Mouse (Mus musculus) ZHBTc4 (cell line): ENCODE measurements around the gene Zfp281.

ENCODE experiments used
- DNase-seq: peaks from one replicate; pipeline ENCODE4 v3.0.0-alpha.2; 2011; ENCODE audit warnings: low read depth, low spot score

Zfp281 gene

DNA sequence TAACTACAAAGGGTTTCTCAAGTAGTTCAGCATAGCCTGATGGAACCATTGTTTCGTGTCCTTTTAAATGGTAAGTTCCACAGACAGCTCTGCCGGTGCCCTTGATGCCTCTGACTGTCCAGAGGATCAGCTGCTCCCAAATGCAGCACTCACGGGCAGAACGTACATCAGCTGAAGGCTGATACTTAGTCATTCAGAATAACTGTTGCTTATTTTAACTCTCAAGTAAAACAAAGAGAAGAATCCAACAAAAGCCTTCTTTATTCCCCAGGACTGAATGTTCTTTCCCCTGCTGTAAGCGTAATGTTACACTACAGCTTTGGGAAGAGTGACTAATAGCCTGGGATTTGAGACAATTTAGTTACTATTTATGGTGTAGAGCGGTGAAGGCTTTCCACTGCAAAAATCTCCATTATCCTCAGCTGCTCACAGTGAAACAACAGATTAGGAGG lies 11.4 kb upstream of the Zfp281 start:
- DNase-seq, result peak; percentile 96

DNA sequence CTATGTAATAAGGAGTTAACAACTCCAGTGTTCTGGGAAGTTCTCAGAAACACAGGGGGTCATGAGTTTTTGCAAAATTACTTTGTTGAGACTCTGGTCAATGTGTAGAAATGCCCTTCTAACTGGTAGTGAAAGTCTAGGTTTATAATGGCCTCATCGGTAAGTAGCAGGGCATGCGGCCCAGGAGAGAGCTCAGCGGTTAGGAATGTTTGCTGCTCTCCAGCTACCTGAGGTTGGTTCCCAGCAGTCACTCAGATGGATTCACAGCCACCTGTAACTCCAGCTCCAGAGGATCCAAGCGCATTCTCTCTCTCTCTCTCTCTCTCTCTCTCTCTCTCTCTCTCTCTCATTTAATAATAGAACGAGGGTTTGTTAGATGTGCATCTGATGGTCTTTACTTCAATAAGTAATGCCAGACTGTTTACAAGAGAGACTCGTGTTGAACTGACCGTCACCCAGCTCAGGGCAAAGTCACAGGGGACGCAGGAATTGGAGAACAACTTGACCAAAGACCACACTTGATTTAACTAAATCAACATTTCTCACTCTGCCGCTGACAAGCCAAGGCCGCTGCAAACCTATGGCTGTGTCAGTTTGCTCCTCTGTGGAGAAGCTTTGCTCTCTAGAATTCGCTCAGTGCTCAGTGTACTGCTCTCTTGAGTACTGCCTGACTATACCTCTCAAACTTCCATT lies 9.8 kb upstream of the Zfp281 start:
- no peak for DNase-seq

DNA sequence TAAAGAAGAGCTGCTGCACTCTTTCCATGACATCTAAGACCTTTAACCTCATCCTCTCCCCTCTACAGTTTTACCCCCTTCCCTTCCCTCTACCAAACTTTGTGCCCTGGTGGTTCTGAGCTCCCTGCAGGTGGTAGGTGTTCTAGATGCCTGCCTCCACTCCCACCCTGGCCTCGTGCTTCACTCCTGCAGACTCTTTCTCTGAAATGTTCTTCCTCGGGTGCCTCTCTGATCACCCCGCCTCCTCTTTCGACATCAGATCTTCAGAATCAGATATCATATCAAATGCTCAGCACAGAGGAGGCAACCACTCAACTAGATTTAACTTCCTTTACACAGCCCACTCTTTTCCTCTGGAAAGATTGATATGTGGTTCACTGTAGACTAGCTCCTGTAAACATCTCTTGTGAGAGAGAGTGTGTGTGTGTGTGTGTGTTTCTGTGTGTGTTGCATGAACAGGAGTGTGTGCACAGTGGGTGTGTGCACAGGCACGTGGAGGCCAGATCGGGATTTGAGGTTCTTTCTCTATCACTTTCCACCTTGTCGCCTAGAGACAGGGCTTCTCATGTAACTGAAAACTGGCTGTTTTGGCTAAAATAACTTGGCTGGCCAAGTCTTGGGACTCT lies 7.4 kb upstream of the Zfp281 start:
- DNase-seq, result no peak

DNA sequence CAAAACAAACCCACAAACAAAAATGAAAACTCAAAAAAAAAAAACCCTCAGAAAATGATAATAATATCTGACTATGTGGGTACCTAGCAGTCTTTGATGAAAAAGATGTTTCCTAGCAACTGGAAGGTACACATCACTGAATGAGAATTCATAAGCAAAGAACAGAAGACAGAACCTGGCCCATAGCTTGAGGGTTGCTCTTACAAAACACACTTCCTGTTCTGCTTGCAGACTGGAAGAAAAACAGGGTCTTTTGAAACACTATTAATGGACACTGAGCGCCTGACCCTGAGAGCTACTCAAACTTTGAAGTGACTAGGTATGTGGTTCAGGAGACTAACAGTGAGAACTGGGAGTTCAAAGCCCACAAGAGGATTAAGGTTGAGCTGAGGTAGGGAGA lies 6.1 kb upstream of the Zfp281 start:
- no peak for DNase-seq

DNA sequence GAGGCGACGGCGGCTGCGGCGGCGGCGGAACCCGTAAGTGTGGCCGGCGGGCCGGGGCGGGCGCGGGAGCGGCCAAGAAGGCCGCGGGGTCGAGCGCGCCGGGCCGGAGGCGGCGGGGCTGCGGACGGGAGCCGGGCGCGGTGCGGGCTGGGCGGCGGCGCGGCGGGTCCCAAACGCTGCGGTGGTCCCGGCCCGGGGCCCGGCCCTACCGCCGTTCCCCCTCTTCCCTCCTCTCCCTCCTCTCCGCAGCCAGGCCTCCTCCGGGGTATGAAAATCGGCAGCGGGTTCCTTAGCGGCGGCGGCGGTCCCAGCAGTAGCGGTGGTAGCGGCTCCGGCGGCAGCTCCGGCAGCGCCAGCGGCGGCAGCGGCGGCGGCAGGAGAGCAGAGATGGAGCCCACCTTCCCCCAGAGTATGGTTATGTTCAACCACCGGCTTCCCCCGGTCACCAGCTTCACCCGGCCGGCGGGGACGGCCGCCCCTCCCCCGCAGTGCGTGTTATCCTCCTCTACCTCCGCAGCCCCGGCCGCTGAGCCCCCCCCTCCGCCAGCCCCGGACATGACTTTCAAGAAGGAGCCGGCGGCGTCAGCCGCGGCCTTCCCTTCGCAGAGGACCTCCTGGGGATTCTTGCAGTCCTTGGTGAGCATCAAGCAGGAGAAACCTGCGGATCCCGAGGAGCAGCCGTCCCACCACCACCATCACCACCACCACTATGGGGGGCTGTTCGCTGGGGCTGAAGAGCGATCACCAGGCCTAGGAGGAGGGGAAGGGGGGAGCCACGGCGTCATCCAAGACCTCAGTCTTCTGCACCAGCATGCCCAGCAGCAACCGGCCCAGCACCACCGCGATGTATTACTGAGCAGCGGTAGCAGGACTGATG lies 556 bp downstream of the Zfp281 start:
- peak; percentile 64 for DNase-seq

DNA sequence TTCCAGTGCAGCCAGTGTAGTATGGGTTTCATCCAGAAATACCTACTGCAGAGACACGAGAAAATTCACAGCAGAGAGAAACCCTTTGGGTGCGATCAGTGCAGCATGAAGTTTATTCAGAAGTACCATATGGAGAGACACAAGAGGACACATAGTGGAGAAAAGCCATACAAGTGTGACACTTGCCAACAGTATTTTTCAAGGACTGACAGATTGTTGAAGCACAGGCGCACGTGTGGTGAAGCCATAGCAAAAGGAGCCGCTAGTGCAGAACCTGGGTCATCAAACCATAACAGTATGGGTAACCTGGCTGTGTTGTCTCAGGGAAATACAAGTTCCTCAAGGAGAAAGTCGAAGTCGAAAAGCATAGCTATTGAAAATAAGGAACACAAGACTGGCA lies 1.4 kb downstream of the Zfp281 start:
- DNase-seq, result no peak

DNA sequence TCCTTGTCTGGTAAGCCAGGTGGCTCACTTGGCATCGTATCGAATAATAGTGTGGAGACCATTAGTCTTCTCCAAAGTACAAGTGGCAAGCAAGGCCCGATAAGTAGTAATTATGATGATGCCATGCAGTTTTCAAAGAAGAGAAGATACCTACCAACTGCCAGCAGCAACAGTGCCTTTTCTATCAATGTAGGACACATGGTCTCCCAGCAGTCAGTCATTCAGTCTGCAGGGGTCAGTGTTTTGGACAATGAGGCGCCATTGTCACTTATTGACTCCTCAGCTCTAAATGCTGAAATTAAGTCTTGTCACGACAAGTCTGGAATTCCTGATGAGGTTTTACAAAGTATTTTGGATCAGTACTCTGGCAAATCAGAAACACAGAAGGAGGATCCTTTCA lies 2.1 kb downstream of the Zfp281 start:
- no peak for DNase-seq

DNA sequence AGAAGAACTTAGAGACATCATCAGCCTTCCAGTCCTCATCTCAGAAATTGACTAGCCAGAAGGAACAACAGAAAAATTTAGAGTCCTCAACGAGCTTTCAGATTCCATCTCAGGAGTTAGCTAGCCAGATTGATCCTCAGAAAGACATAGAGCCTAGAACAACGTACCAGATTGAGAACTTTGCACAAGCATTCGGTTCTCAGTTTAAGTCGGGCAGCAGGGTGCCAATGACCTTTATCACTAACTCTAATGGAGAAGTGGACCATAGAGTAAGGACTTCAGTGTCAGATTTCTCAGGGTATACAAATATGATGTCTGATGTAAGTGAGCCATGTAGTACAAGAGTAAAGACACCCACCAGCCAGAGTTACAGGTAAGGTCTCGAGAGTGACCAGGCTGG lies 2.9 kb downstream of the Zfp281 start:
- DNase-seq, result no peak

DNA sequence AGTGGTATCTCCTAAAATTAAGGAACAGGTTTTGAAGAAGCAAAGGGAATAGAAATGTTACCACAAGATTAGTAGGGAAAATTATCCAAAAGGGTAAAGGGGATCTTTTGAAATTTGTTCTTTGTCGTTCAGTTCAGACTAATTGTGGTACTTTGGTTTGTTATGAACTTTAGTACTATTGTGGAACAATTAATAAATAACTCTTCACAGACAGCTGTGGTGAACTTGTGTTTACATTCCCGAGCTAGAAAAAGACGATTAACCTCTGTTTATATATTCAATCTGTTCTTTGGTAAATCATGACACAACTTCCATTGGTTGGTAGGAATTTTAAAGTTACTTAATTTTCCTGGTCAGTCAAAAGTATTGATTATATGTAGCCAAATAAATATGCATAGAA lies 8.2 kb downstream of the Zfp281 start:
- no peak for DNase-seq

DNA sequence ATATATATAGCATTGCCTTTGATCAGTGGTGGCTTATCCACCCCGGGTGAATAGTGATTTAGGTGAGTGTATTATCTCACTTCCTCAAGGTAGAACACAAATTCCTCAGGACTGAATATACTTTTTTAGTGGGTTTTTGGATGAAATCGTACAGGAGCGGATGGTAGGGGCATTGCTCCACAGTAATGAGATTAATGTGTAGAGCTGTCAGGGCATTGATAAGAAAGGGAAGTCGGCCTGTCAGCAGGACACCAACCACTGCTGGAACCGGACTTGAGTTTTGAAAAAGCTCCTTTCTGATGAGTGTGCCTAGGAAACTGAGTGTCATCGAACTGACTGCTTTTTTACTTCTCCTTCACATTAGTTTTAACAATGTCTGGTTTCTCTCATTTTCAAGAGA lies 10.9 kb downstream of the Zfp281 start:
- DNase-seq, result no peak

DNA sequence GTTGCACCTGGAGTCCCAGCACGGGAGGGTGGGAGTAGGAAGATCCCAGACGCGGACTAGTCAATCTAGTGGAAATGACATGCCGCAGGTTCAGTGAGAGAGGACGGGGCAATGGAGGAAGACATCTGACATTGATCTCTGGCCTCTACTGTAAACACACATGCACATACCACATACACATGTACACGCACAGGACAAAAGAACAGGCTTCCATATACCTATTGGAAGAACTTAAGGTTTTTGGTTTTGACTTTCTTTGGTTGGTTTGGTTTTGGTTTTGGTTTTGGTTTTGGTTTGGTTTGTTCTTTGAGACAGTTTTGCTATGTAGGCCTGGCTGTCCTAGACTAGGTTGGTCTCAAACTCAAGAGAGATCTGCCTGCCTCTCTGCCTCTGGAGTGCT lies 12.2 kb downstream of the Zfp281 start:
- DNase-seq, result no peak

DNA sequence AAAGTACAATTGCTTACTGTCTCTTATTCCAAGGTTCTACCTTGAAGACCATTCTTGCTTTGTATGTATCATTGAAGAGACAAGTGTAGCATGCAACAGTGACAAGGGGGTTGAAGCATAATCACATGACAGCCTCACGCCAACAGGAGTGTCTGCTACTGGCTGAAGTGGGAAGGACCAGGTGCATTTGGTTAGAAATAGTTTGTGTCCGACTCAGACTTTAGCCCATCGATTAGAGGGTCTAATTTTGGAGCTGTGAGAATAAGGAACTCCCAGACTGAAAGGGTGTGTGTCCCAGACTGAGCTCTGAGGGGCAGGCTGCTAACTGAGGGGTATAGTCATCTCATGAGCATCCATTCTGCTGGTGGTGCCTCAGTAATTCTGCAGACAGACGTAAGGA lies 13.0 kb downstream of the Zfp281 start:
- DNase-seq, result no peak

DNA sequence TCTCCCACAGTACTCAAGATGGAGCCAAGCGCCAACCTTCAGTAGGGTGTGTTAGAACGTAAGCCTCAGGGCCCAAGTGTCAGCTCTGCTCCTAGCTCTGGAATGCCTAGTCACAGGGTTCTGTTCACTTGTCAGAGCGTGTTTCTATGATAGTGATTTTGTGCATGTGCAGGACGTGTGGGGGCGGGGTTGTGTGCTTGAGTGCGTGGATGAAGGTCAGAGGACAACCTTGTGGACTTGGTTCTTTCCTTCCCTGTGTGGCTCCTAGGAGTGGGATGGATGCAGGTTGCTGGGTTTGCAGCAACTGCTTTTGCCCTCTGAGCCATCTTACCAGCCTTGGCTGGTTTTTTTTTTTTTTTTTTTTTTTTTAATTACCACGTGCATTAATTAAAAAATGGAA lies 13.5 kb downstream of the Zfp281 start:
- peak; percentile 39 for DNase-seq

DNA sequence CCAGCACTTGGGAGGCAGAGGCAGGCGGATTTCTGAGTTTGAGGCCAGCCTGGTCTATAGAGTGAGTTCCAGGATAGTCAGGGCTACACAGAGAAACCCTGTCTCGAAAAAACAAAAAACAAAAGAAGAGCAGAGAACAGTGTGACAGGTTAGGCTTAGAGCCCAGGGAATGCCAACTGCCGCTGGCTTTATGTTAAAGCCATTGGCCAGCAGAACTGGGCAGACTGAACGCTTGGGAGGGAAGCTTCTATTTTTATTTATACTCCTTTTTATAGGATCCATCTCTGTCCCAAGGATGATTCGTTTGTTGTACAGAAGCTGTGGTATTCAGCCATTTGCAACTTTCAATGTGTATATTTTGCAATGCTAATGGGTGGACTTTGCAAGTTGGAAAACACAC lies 14.0 kb downstream of the Zfp281 start:
- DNase-seq, result no peak

DNA sequence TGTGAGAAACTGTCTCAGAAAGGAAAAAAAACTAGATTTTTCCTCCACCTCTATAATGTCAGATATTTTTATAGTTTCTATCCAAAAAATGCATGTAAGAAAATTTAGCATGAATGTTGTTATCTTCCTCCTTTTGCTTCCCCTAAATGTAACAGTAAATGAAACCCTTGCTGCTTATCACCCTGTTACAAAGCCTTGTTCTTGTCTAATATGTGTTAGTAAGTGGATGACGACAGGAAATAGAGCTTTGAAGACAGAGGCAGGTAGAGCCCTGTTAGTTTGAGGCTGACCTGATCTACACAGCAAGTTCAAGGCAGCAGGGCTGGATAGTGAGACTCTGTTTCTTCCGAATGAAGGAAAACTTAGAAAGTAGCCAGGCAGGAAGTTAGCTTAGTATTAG lies 14.5 kb downstream of the Zfp281 start:
- no peak for DNase-seq

DNA sequence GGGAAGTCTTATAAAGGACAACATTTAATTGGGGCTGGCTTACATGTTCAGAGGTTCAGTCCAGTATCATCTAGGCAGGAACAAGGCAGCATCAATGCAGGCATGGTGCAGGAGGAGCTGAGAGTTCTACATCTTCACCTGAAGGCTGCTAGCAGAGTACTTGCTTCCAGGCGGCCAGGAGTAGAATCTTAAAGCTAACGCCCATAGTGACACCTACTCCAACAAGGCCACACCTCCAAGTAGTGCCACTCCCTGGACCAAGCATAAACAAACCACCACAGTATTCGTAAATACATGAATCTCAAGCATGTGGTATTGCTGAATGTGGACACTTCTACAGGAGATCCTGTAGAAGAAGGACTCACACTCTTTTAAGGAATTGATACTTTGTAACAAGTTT lies 18.0 kb downstream of the Zfp281 start:
- no peak for DNase-seq

DNA sequence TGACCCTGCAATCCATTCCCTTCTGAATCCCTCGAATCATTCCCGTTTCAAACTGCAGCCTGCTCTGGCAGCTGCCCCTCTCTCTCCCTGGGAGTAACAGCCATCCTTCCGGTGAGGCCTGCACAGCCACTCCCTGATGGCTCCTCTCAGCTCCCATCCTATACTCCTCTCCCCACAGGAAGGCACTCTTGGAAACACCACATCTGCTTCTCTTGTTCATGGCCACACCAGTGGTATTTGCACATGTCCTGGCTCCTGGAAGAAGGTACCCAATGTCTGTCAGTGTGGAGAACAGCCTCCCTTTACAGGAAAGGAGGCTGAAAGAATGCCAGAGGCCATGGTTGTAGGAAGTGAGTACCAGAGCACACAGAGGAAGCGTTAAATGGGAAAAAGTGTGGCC lies 19.8 kb downstream of the Zfp281 start:
- DNase-seq, result peak; percentile 77

DNA sequence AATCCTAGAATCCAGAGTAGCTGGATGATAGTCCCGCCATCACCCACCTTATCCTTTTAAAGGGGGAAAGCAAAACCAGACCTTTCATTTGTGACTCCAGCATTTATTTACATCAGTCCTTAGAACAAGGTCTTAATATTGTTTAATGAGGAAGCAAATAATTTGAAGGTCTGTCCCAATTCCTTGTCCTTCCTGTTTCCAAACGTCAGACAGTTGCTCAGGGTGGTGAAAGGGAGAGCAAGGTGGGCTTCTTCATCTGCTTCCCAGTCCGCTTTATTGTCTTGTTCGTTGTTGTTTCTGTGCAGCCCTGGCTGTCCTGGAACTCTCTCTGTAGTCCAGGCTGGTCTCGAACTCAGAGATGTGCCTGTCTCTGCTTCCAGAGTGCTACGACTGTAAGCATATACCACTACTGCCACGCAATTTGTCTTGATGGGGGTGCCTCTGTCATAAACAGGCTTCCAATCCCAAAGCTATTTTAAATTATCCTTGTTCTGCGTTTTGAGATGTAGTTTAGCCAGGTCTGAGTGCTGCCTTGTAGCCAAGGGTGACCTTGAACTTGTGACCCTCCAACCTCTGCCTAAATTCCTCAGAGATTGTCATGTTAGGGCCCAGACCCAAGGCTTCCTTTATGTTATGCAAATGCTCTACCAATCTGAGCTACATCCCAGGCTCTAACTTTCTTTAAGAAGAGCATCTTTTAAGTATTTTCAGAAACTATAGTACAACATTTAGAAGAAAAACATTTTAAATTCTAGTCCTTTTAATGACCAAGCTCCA lies 21.3 kb downstream of the Zfp281 start:
- peak; percentile 66 for DNase-seq

DNA sequence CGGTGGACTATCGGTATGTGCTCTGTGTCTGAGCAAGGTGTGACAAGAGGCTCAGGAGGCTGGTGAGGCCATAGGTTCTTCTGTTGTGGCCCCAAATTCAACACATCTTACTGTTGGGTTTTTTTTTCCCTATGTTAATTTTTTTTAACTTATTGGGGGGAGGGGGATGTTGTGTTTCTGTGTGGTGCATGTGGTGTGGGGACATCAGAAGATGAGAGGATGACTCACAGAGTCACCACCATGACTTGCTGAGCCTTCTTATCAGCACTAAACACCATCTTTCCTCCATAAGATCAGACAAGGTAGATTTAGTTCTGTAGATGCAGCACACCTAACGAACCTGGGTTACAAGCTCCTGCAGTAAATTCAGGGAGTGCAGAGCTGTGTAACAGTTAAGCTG lies 27.4 kb downstream of the Zfp281 start:
- no peak for DNase-seq

DNA sequence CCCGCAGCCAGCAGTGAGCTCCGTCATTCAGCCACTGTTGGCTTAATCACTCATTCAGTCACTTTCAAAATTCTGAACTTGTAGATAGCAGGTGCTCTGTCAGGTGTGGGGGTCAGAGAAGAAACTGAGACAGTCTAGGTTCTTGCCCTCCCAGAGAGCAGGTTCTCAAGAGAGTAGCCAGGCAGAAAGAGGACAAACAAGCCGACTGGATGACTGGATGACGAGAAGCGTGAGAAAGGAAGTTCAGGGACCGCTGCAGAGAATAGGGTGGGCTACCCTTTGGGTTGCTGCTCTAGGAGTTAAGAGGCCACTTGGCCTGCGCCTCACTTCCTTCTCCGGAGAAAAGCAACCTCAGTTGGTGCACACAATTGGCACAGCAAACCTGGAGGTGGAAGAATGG lies 28.8 kb downstream of the Zfp281 start:
- DNase-seq, result no peak

DNA sequence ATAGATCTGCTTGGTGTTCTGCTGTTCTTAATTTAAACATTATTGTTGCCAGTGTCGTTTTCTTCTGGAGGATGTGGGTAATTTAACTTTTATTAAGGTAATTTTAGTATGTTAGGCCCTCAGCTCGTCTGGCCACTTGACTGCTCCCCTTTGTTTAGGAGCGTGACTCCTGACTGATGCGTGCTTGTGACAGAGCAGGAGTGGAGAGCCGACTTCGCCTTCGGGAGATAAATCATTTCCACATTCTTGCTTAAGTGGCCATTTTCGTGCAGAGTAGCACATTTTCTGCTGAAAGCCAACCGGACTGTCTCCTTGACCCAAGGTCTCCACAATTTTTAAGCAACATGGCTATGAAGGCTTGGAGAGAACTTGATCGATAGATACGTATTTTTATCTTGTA lies 29.7 kb downstream of the Zfp281 start:
- DNase-seq, result no peak

DNA sequence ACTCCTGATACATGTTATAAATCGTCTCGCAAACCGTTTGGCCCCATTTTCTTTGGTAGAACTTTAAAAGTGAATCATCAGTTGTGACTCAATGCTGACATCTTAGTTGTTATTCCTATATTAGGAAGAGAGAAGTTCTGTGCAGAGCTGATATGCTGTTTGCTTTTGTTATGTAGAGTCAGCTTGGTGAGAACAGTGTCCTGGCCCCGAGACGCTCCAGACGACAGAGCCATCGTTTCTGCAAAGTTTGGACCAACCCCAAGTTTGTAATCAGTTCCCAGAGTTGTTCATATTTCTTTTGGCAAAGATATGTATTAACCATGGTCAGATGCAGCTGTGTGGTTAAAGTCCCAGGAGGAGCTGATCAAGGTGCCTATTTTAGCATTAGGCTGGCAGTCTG lies 31.9 kb downstream of the Zfp281 start:
- no peak for DNase-seq
